Mouse (Mus musculus) cerebellum, adult 2 months (tissue): ENCODE results near the gene Sgsm3. TPM values are rescaled to one million over a fixed set of nuclear protein-coding genes. Genes with fewer than 3 reads are reported as not detected.

Experiments used
- DNase-seq, 2 experiments: peaks; one replicate each; pipeline ENCODE4 v3.0.0; 2021
- H3K27ac ChIP-seq: fragments of 200-500 bp; 2 replicates; pipeline ENCODE4 v1.5.1; 2012; ENCODE audit warnings: low read length, control low read depth, inconsistent platforms; ENCODE audit not compliant: insufficient read depth
- H3K27me3 ChIP-seq: fragments of 200-500 bp; 2 replicates; pipeline ENCODE4 v1.6.1; 2012; ENCODE audit warnings: inconsistent platforms, mild to moderate bottlenecking, low read length, moderate library complexity; ENCODE audit not compliant: control insufficient read depth, insufficient read depth
- H3K4me1 ChIP-seq: fragments of 200-500 bp; 2 replicates; pipeline ENCODE4 v1.6.1; 2011; ENCODE audit warnings: low read length; ENCODE audit not compliant: control insufficient read depth, insufficient read depth
- H3K4me3 ChIP-seq: fragments of 200-500 bp; replicated peaks from 2 replicates; pipeline ENCODE3; 2011; ENCODE audit warnings: mild to moderate bottlenecking, low read depth, low read length, control low read depth; ENCODE audit not compliant: insufficient read depth
- CTCF ChIP-seq: fragments of 200-500 bp; IDR thresholded peaks from 2 replicates; pipeline ENCODE4 v1.5.1; 2011; ENCODE audit warnings: low read depth, mild to moderate bottlenecking, control low read depth, low read length, moderate library complexity, borderline replicate concordance; ENCODE audit not compliant: insufficient read depth
- POLR2A ChIP-seq: fragments of 200-500 bp; IDR thresholded peaks from 2 replicates; pipeline ENCODE4 v1.6.1; 2011; ENCODE audit warnings: low read length, control low read depth, borderline replicate concordance; ENCODE audit not compliant: insufficient read depth
- WGBS: fragments of 180-500 bp; shearing (Covaris S2); methylation state at CpG from one replicate; pipeline ENCODE4 v1.1.7; 2018; 5-methylcytosine and 5-hydroxymethylcytosine counted together
- polyA plus RNA-seq: library from polyadenylated mRNA; depleted of rRNA; stranded (reverse); fragments of >200 nt; gene quantifications from 2 replicates; pipeline ENCODE4 v1.2.3, GENCODE M21; 2012

Sgsm3 gene
- polyA plus RNA-seq, 1 experiment, result 75.2 TPM

DNA sequence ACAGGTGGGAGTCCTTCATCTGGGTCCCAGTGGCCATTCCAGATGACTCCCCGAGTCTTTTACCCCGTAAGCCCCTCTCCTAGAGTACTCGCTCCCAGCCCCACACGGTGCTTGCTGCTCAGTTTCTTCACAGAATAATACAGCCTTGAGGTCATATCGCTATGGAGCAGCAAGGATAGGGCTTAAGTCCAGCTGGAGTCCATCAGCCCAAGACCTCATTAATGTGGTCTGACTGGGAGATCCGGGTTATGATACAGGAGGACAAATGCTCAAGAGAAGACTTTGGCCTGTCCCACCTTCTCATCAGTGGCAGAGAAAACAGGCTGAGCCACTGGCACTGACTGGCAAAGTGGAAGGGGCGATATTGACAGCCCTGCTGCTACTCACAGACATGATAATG lies 39.7 kb downstream of the Sgsm3 start:
- 79% methylated on average over 7 of the region's 7 CpGs for WGBS
- H3K27ac ChIP-seq, result no peak overlapping the region
- TF ChIP-seq POLR2A (no peak), CTCF (no peak)
- DNase-seq, result no peak
- H3K4me1 ChIP-seq, result no peaks in the 10 kb centered on the region
- no peak overlapping the region for H3K4me3 ChIP-seq
- H3K27me3 ChIP-seq, result no peaks in the 10 kb centered on the region

DNA sequence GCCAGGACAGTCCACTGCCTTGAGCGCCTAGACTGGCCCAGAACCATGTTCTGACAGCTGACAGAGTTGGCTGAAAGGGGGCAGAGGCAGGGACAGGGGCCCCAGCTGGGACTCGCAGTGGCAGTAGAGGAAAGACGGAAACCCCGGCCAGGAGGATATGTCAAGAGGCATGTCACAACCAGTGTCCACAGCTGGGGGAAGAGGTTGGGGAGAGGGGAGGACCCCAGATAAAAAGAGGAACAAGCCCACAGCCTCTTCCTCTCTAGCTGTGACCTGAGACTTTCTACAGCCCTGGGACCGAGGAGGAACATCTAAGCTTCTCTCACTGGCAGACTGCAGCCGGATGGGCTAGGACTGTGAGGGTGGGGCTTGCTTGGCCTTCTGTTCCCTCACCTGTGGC lies 43.8 kb downstream of the Sgsm3 start:
- Histone ChIP-seq H3K27ac (no peak overlapping the region), H3K27me3 (no peaks in the 10 kb centered on the region), H3K4me3 (no peak overlapping the region), H3K4me1 (no peaks in the 10 kb centered on the region)
- DNase-seq, result no peak
- WGBS, result 78% methylated on average over 6 of the region's 6 CpGs
- TF ChIP-seq POLR2A (no peak), CTCF (no peak)

DNA sequence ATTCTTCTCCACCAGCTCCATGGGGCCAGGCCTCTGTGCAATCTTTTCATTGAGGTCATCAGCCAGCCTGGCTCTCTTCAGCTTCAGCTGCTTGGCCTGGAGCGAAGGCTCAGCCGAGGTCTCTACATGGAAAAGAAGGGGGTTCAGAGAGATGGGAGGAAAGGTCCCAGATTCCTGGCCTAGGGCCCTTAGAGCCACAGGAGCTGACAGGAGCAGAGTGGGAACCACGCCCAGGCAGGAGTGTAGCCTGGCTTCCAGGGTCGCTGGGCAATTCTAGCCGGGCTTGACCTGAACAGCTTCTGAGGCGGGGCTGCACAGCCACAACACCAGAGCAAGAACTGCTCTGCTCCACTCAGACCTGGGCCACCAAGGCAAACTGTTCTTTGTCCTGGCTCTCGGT lies 44.9 kb downstream of the Sgsm3 start:
- no peak for DNase-seq
- Histone ChIP-seq H3K4me3 (no peak overlapping the region), H3K27me3 (no peaks in the 10 kb centered on the region), H3K27ac (no peak overlapping the region), H3K4me1 (peaks cover 2% of the 10 kb centered on the region; the same call in 1 of the 2 replicates)
- no peak for TF ChIP-seq CTCF
- TF ChIP-seq POLR2A, result no peak
- 82% methylated on average over 7 of the region's 7 CpGs for WGBS

GRCm38 (mm10) chr15:81023842-81024241 lies 46.3 kb downstream of the Sgsm3 start:
- Histone ChIP-seq H3K27ac (no peak overlapping the region), H3K27me3 (no peaks in the 10 kb centered on the region), H3K4me3 (no peak overlapping the region), H3K4me1 (peaks cover 6% of the 10 kb centered on the region; the same call in 1 of the 2 replicates)
- WGBS, result 90% methylated on average over 9 of the region's 9 CpGs
- DNase-seq, result no peak
- no peak for TF ChIP-seq POLR2A
- TF ChIP-seq CTCF, result no peak

DNA sequence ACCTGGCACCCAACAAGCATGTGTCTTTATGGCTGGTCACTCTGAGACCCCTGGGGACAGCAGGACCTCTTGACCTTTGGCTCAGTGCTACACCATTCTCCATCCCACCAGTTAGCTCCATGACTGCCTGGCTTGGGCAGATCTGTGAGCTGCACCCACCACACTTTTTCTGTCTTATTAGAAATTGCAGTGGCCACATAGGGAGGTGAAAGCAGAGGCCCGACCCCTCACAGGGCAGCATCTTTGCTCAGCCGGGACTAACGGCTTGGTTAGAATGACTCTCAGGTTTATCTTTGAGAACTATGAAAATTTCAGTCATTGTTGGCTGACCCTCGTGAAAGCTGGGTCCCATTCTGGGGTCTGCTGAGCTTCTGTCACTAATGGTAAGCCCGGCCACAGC lies 49.3 kb downstream of the Sgsm3 start:
- H3K4me3 ChIP-seq, result no peak overlapping the region
- no peak for TF ChIP-seq CTCF
- no peak for TF ChIP-seq POLR2A
- no peaks in the 10 kb centered on the region for H3K27me3 ChIP-seq
- H3K27ac ChIP-seq, result no peak overlapping the region
- H3K4me1 ChIP-seq, result peaks cover 6% of the 10 kb centered on the region; the same call in 1 of the 2 replicates
- 85% methylated on average over 5 of the region's 5 CpGs for WGBS
- no peak for DNase-seq

GRCm38 (mm10) chr15:81027378-81028173 lies 50.0 kb downstream of the Sgsm3 start:
- DNase-seq, result peak; percentile 68 to 84
- no peaks in the 10 kb centered on the region for H3K27me3 ChIP-seq
- 41% methylated on average over 8 of the region's 8 CpGs for WGBS
- TF ChIP-seq CTCF (peak; percentile 84), POLR2A (no peak)
- no peak overlapping the region for H3K4me3 ChIP-seq
- no peak overlapping the region for H3K27ac ChIP-seq
- peaks cover 6% of the 10 kb centered on the region; the same call in 1 of the 2 replicates for H3K4me1 ChIP-seq

GRCm38 (mm10) chr15:81030891-81031425 lies 53.4 kb downstream of the Sgsm3 start:
- H3K27me3 ChIP-seq, result no peaks in the 10 kb centered on the region
- no peak overlapping the region for H3K4me3 ChIP-seq
- no peak for DNase-seq
- no peak for TF ChIP-seq CTCF
- no peak for TF ChIP-seq POLR2A
- no peak overlapping the region for H3K27ac ChIP-seq
- H3K4me1 ChIP-seq, result peaks cover 15% of the 10 kb centered on the region
- 63% methylated on average over 10 of the region's 10 CpGs for WGBS

GRCm38 (mm10) chr15:81031611-81032010 lies 54.0 kb downstream of the Sgsm3 start:
- peaks cover 15% of the 10 kb centered on the region for H3K4me1 ChIP-seq
- 69% methylated on average over 4 of the region's 4 CpGs for WGBS
- H3K4me3 ChIP-seq, result no peak overlapping the region
- no peaks in the 10 kb centered on the region for H3K27me3 ChIP-seq
- DNase-seq, result peak in 1 of 2 experiments; percentile 8
- no peak overlapping the region for H3K27ac ChIP-seq
- TF ChIP-seq POLR2A (no peak), CTCF (no peak)
